Mouse (Mus musculus) cerebellum, postnatal 10 days (tissue): ENCODE measurements around the gene Ackr2.
A peak's percentile ranks its signal among the peaks of the same experiment; 100 is the strongest.

Experiments
- DNase-seq, 2 experiments: peaks; one replicate each; pipeline ENCODE4 v3.0.0; 2021; ENCODE audit warnings: mixed read lengths in 2 of 2

Ackr2 gene

GRCm38 (mm10) chr9:121898245-121898644, at the start of gene Ackr2:
Ackr2 (plus strand) TSS chr9:121898355.
- DNase-seq: no peak

GRCm38 (mm10) chr9:121854246-121854645, 43.9 kb upstream of the Ackr2 start:
- DNase-seq: no peak

GRCm38 (mm10) chr9:121856649-121857416, 41.3 kb upstream of the Ackr2 start:
- no peak for DNase-seq

GRCm38 (mm10) chr9:121857474-121858152, 40.5 kb upstream of the Ackr2 start:
- DNase-seq: peak; percentile 99

- no peak for DNase-seq
These were observed 40.0 kb upstream of the Ackr2 start, which contains the start of gene Higd1a for GRCm38 (mm10) chr9:121858153-121858488. Higd1a (minus strand) TSS chr9:121858362.

- no peak for DNase-seq
These were observed 38.8 kb upstream of the Ackr2 start for GRCm38 (mm10) chr9:121859345-121859744.

GRCm38 (mm10) chr9:121860921-121861320, 37.2 kb upstream of the Ackr2 start:
- no peak for DNase-seq

GRCm38 (mm10) chr9:121864837-121865236, 33.3 kb upstream of the Ackr2 start:
- DNase-seq: no peak

- DNase-seq: peak in 1 of 2 experiments; percentile 27
These were observed 32.6 kb upstream of the Ackr2 start for GRCm38 (mm10) chr9:121865425-121866008.

- DNase-seq: no peak
These were observed 30.5 kb upstream of the Ackr2 start for GRCm38 (mm10) chr9:121867632-121868031.

GRCm38 (mm10) chr9:121868236-121868635, 29.9 kb upstream of the Ackr2 start:
- no peak for DNase-seq

- DNase-seq: no peak
These were observed 28.7 kb upstream of the Ackr2 start for GRCm38 (mm10) chr9:121869432-121869831.

- no peak for DNase-seq
These were observed 28.1 kb upstream of the Ackr2 start for GRCm38 (mm10) chr9:121869973-121870515.

- no peak for DNase-seq
These were observed 26.0 kb upstream of the Ackr2 start for GRCm38 (mm10) chr9:121872062-121872683.

- DNase-seq: no peak
These were observed 24.6 kb upstream of the Ackr2 start for GRCm38 (mm10) chr9:121873578-121873977.

- DNase-seq: peak; percentile 81 to 86
These were observed 21.0 kb upstream of the Ackr2 start for GRCm38 (mm10) chr9:121877052-121877740.

- DNase-seq: peak; percentile 86 to 88
These were observed 17.3 kb upstream of the Ackr2 start for GRCm38 (mm10) chr9:121880840-121881239.

GRCm38 (mm10) chr9:121881301-121881700, 16.9 kb upstream of the Ackr2 start:
- DNase-seq: no peak

GRCm38 (mm10) chr9:121882015-121882457, 16.1 kb upstream of the Ackr2 start:
- no peak for DNase-seq

GRCm38 (mm10) chr9:121889927-121890440, 8.2 kb upstream of the Ackr2 start:
- no peak for DNase-seq

GRCm38 (mm10) chr9:121890441-121890941, 7.7 kb upstream of the Ackr2 start:
- peak; percentile 54 to 58 for DNase-seq

- DNase-seq: no peak
These were observed 6.9 kb upstream of the Ackr2 start for GRCm38 (mm10) chr9:121891301-121891700.
